Mouse (Mus musculus) lung, postnatal 4 days (tissue): ENCODE measurements around the gene Avpr1a.
A peak's percentile ranks its signal among the peaks of the same experiment; 100 is the strongest.

ENCODE experiments used
- DNase-seq, 2 experiments: peaks; one replicate each; pipeline ENCODE4 v3.0.0; 2021

Gene Avpr1a

DNA sequence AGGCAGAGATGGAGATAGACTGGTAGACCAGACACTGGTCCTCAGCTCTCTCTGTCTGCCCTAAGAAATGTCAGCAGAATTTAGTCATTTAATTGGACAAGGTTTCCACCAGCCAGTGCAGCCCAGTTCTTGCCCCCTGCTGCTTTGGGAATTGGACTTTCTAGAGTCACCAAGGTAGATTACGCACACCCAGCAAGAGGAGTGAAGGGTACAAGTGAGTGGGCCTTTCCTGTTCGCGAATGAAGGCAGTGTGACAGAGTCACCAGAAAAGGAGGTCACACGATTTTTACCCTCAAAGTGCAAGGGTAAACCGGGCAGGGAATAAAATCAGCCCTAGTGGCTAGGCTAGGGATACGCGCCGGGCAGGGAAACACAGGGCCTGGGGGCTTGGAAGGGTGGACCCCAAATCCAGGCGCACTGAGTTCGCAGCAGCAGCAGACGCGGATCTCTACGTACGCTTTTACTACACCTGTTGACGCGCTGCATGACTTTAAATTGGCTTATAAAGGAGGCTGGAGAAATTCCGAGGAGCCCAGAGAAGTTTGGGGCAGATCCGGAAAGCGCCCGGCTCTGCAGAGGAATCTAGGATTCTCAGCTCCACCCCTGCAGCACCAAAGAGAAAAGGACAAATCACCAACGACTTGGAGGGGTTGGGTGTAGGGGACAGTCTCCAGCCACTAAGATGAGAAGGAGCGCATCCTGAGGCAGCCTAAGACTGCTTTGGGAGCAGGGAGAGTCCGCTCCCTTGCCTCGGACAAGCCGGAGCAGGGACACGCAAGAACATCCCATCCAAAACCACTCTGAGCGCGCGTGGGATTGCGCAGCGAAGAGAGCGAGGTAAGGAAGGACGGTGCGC is at the start of gene Avpr1a:
Gene Avpr1a (plus strand): TSS at position 639 of the 856 bp plus-strand sequence.
- peak in 1 of 2 experiments; percentile 18 for DNase-seq

- DNase-seq: no peak
Measured at GRCm38 (mm10) chr10:122402270-122402669, 46.0 kb upstream of the Avpr1a start.

DNA sequence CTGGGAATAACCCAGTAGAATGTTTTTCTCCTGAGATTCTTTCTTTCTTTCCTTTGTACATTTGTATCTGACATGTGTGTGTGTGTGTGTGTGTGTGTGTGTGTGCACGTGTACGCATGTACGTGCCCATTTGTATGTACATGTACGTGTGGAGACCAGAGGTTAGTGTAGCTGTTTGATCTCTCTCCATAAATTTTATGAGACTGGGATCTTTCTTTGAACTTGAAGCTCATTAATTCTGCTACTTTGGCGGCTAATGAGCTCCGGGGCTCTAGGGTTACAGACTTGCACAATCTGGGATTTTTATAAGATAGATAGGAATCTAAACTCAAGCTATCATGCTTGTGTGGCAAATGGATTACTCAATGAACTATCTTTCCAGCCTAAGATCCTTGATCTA is 42.0 kb upstream of the Avpr1a start:
- no peak for DNase-seq

- DNase-seq: peak in 1 of 2 experiments; percentile 12
Measured at GRCm38 (mm10) chr10:122408697-122409409, 39.4 kb upstream of the Avpr1a start.

DNA sequence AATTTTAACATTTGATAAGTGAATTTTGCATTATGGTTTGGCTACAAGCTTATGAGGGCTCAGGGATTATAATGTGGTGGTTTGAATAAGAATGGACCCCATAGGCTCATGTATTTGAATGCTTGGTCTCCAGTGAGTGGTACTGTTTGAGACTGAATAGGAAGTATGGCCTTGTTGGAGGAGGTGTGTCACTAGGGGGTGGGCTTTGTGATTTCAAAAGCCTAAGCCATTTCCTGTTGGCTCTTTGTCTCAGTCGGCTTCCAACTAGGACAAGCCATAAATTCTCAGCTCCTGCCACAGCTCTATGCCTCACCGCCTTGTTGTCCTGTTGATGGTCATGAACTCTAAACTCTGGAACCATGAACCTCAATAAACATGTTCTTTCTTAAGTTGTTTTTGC is 37.5 kb upstream of the Avpr1a start:
- no peak for DNase-seq

DNA sequence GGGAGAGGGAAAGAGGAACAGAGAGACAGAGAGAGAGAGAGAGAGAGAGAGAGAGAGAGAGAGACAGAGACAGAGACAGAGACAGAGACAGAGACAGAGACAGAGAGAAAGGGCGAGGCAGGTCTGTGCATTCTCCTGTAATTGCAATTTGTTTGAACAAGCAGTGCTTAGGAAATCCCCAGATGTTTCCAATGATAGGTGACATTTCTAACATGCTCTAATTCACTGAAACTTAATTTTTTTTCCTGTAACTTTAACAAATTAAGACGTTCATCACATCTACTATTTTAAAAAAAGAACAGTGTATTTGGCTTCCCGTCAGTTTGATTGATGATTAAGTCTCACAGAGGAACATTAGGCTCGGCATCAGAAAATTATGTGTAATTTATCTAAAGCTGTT is 15.6 kb upstream of the Avpr1a start:
- DNase-seq: no peak

GRCm38 (mm10) chr10:122447275-122447674 is 1.0 kb upstream of the Avpr1a start:
- peak; percentile 36 to 71 for DNase-seq

DNA sequence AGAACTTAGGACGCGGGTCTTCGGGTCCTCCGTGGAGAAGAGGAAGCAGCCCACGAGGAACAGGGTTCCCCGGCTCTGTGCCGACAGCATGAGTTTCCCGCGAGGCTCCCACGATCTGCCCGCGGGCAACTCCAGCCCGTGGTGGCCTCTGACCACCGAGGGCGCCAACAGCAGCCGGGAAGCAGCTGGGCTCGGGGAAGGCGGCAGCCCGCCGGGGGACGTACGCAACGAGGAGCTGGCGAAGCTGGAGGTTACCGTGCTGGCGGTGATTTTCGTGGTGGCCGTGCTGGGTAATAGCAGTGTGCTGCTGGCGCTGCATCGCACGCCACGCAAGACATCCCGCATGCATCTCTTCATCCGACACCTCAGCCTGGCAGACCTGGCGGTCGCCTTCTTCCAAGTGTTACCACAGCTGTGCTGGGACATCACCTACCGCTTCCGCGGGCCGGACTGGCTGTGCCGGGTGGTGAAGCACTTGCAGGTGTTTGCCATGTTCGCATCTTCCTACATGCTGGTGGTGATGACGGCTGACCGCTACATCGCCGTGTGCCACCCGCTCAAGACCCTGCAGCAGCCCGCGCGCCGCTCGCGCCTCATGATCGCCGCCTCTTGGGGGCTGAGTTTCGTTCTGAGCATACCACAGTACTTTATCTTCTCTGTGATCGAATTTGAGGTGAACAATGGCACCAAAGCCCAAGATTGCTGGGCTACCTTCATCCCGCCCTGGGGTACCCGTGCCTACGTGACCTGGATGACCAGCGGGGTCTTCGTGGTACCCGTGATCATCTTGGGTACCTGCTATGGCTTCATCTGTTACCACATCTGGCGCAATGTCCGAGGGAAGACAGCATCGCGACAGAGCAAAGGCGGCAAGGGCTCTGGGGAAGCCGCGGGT is 665 bp downstream of the Avpr1a start:
- DNase-seq: peak; percentile 15 to 37

GRCm38 (mm10) chr10:122449856-122450255 is 1.6 kb downstream of the Avpr1a start:
- no peak for DNase-seq

DNA sequence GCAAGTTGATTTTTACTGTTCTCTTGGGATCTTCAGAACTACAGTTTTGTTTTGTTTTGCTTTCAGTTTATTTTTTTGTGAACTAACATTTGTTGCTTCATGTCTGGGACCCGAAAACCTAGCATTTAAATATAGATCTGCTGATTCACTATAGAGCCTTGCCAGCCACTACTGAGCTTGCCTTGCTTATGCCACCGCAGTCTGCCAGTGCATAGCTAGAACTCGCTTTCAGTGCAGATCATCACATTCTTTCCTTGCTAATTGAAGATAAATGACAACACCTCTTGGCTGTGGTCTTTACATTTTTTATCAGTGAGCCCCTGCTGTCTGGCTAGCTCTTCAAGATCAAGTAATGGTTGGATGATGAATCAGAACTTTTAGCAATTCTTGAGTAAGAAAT is 5.2 kb downstream of the Avpr1a start:
- DNase-seq: no peak

GRCm38 (mm10) chr10:122455793-122456192 is 7.5 kb downstream of the Avpr1a start:
- DNase-seq: no peak

DNA sequence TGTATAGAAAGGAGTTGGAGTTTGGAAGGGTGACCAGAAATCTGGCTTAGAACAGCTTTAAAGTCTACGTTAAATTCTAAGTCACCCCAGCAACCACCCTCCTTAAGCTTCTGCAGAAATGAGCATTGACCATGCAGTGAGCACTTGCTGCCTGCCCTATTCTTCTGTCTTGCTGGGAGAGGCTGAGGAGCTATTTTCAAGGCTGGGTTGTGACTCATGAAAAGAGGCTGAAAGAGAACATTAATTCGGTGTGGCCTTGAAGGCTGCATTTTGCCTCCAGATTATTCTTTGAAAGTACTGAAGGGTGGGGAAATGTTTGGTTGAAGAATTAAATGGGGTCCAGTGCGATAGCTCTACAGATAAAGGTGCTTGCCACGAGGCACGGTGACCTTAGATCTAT is 28.5 kb downstream of the Avpr1a start:
- DNase-seq: no peak

DNA sequence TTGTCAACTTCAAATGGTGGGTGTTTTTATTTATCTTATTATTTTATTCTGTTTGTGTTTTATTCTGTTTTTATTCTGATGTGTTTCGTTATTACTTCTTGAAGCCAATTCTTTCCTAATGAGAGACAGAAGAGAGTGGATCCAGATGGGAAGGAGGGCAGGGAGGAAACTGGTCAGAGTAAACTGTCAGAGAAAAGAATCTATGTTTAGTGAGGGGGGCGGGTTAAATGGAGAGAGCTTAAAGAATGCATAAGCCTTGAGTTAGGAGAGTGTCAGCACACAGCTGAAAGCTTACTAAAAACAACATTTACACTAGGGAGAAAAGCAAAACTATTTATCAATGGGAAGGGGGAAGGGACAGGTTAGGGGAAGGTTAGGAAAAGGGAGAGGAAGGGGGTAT is 50.3 kb downstream of the Avpr1a start:
- no peak for DNase-seq

GRCm38 (mm10) chr10:122499306-122499705 is 51.0 kb downstream of the Avpr1a start:
- DNase-seq: no peak
